Mouse (Mus musculus) natural killer cell, adult 2 months (primary cell): ENCODE results near the gene Tsr2.

Source experiments
- DNase-seq, 2 experiments: peaks; one replicate each; pipeline ENCODE4 v3.0.0; 2022; ENCODE audit warnings: low spot score in 2 of 2

The Tsr2 gene

DNA sequence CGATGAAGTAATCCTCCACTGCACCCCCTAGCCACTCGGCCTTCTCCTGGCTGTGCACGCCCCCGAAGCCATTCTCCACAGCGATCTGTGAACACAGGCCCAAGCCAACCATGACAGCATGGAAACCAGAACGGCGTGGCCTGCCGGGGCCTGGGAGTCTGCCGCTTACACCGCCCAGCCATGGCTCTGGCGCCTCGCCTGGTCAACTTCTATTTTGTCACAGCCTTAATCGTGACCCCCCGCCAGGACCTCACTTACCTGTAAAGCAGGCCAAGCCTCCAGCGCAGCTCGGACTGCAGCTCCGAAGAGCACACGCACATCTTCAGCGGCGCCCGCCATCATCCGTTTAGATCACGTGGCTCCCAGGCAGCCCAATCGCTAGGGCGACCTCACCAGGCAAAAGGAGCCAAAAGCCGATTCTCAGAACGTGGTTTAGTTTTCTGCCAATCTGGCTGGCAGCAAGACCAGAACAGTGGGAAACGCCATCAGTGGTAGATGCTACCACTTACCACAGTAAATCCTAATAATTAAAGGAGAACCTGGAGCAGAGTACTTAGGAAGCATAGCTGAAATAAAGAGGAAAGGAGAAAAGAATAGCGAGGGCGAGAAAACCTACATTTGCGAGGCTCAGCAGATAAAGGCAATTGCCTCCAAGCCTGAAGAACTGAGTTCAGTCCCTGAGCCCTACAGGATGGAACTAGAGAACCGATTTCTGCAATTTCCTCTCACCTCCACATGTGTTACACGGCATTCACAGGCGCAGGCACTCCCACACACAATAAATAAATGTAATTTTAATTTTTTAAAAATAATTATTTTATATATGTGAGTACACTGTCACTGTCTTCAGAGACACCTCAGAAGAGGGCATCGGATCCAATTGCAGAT, at the start of gene Tsr2:
TSS of gene Tsr2 (minus strand) at position 373 of the 888 bp plus-strand sequence.
- DNase-seq, result peak; percentile 43 to 63

- no peak for DNase-seq
Observed at GRCm38 (mm10) chrX:151132785-151133184, 36.4 kb upstream of the Tsr2 start.

DNA sequence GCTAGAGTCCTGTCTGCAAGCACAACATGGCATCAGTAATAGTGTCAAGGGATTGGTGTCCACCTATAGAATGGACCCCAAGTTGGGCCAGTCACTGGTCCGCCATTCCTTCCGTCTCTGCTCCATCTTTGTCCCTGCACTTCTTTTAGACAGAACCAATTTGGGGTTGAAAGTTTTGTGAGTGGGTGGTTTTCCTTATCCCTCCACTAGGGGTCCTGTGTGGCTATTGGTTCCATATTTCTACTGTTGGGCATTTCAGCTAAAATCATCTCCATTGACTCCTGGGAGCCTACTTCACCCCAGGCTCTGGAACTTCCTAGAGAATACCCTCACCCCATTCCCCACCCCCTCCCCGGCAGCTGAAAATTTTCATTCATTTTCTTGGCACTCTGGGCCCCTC, 34.1 kb upstream of the Tsr2 start:
- no peak for DNase-seq

DNA sequence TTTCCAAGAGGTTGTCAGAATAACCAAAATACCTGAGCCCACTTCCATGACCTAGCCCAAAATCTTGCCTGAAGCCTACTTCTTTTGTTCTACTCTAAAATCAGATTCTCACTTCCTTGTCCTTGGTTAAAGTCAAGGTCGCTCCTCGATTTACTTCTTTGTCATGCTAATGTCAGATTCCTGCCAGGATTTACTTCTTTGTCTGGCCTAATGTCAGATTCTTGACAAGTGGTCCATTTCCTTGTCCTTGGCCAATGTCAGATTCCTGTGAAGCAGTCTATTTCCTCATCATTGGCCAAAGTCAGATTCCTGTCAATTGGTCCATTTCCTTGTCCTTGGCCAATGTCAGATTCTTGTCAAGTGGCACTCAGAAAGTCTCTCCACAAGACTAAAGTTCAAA, 27.6 kb upstream of the Tsr2 start:
- DNase-seq, result no peak

- DNase-seq, result no peak
Observed at GRCm38 (mm10) chrX:151117432-151117831, 21.1 kb upstream of the Tsr2 start.

- no peak for DNase-seq
Observed at GRCm38 (mm10) chrX:151116795-151117194, 20.5 kb upstream of the Tsr2 start.

GRCm38 (mm10) chrX:151107301-151108067, 11.1 kb upstream of the Tsr2 start:
- DNase-seq, result no peak

DNA sequence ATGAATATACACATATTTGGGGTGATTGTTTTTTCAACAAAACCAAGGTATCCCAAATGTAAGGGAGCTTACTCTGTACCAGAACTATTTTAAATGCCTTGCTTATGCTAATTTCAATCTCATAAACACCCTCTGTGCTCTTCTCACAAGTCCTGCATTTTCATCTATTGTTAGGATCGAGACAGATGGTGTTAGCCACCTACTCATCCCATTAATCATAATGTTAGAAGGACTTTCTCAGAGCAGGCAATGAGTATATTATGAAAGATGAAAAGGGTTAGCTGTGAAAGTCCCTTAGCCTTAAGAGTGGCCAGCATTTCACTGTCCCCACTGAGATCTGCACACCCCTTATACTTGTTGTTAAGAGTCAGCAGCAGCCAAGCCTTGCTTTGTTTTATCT, 8.9 kb downstream of the Tsr2 start:
- no peak for DNase-seq

DNA sequence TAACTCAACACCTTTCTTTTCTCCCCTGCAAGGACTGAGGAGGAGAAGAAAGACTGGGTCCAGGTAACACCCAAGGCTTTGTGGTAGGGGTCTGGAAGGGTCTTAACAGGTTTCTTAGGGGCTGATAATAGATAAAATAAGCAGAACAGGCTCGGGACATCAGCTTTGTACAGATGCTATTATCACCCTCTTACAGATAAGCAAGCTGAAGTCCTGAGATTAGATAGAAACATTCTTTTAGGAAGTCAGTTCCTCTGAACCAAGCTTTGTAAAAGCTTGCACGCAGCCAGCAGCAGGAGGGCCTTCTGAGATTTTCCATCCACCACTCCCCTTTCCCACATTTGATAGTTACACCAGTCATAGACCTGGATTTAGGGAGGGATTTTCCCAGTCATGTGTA, 10.7 kb downstream of the Tsr2 start:
- DNase-seq, result no peak

DNA sequence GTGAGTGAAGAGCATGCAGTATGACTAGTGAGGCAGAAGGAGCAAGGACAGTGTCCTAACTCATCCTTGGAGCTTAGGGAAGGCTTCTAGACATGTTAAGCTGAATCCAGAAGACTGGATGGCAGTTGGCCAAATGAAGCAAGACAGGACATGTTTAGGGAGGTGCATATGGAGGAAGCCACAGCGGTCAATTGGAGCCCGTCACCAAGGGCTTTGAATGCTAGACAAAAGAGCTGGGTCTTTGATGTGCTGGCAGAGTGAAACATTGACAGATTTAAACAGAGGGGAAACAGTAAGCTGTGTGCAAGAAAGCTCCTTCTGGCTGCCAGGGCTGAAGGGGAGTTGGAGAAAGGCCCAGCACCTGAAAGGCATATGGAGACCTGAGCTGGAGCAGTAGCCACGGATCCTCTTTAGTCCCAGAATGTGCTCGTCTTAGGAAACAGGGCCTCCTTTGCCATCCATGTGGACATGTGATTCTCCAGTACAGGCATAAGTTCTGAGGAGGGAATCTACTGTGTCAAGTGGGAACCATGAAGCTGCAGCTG, 19.3 kb downstream of the Tsr2 start:
- no peak for DNase-seq

DNA sequence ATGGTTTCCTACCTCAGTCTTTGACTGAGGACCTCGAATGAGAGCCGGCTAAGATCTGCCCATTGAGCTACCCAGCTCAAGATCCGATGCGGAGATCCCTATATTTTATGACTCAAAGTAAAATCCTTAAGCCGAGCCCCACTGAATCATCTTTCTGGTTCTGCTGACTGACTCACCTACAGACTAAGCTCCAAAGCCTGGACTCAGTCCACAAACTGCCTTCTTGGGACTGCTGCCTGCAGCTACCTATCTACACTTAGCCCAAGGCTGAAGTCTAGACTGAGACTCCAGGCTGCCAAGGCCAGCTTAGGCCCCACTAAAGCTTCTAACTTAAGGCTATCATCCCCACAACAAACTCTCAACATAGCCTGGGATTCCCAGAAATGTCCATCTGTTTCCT, 20.3 kb downstream of the Tsr2 start:
- DNase-seq, result no peak

DNA sequence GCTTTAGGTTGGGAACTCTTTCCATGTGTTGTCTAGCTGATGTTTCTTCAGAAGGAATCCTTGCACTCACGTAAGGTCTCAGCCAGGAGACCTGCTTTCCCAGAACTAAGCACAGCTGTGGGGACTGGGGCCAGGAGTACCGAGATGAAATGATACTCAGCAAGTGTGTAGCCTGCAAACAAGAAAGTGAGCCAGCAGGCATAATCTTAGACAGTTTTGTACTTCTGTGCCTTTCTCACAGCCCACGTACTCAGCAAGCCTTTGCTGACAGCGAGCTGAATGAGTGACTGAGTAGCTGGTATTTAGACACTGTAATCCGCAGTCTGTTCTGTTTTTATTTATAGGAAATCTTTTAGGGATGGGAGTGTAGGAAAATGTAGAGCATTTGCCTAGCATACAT, 28.5 kb downstream of the Tsr2 start:
- DNase-seq, result no peak

- DNase-seq, result no peak
Observed at GRCm38 (mm10) chrX:151066071-151066666, 30.2 kb downstream of the Tsr2 start.

DNA sequence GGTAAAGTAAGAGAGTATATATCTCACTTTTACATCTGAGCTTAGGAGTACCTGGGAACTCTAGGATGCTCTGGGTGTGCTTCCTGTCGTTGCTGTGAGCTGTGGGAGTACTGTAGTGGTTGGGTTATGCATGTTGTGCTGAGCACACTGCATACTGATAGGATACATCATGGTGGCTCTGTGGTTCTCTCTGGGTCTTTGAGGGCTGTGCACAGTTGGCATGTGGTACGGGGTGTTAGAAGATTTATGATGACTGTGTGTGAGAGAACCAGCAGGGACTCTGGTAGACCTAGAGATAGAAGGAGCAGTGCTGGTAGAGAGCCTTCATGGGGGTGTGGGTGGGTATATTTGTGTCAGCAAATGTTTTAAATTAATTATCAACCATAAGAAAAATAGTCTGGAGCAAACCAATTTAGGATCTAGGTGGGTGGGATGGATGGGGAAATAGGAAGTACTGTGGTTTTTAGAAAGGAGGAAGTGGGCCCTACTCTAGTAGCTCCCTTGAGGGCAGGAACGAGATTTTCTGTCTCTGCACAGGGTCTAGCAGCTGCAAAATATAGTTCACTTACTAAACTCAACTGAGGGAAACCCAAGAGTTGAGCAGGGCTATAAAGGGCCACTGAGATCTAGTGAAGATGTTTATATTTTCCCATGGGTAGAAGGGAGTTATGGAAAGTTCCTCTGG, 34.6 kb downstream of the Tsr2 start:
- no peak for DNase-seq

DNA sequence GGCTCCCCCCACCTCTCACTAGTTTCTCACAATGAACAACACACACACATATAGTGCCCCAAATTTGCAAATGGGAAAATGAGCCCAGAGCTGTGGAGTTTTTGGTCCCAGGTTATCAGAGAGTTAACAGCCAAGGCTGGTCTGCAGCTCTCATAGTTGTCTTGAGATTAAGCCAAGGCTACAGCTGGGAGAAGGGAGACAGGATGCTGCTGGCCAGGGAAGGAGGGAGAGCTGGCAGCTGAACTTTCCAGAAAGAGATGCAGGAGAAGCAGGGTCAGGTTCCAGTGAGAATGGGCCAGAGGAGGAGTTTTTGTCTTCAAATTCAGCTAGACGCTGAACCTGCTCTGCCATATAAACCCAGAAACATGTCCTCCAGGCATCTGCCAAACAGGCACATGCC, 37.0 kb downstream of the Tsr2 start:
- no peak for DNase-seq

DNA sequence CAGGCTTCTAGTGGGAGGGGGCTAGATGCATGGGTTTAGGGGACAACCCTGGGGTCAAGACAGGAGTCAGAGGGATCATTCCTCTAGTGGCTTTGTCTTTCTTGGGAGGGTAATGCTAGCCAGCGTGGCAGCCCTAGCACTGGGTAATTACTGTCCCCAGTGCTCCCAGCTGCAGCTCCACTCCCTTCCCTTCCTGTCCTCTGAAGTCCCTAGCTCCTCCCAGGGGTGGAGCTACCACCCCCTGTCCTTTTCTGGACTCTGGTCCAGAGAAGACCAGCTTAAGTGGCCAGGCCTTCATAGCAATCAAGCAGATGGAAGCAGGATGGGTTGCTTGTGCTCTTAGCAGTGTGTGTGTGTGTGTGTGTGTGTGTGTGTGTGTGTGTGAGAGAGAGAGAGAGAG, 40.8 kb downstream of the Tsr2 start:
- no peak for DNase-seq

- DNase-seq, result no peak
Observed at GRCm38 (mm10) chrX:151054489-151054888, 41.9 kb downstream of the Tsr2 start.

GRCm38 (mm10) chrX:151050337-151050736, 46.0 kb downstream of the Tsr2 start:
- no peak for DNase-seq

DNA sequence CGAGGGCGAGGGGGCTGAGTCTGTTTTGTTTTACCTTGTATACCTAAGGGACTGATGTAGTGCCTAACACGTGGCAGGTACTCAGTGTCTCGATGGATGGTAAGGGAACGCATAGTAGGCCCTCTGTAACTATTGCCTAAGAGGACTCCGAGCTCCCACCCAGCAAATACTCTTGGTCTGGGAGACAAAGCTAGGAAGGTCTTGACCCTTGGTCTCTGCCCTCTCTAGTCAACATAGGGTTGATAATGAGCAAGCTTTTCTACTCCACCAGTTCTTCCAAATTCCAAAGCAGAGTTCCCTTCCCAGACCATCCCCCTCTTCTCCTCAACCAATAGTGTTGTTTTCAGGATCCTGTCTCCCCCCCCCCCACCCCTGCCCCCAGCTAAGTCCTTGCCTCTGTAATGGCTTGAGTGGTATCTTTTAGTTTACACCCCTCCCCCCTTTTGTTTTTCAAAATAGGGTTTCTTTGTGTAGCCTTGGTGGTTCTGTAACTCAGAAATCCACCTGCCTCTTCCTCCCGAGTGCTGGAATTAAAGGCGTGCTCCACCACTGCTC, 46.6 kb downstream of the Tsr2 start:
- DNase-seq, result no peak

GRCm38 (mm10) chrX:151047431-151048058, 48.8 kb downstream of the Tsr2 start:
- no peak for DNase-seq
